Mouse (Mus musculus) lung, postnatal 10 days (tissue): ENCODE results near the gene Prkar1b.

Experiments
- DNase-seq: peaks from one replicate; pipeline ENCODE4 v3.0.0; 2021

The Prkar1b gene

DNA sequence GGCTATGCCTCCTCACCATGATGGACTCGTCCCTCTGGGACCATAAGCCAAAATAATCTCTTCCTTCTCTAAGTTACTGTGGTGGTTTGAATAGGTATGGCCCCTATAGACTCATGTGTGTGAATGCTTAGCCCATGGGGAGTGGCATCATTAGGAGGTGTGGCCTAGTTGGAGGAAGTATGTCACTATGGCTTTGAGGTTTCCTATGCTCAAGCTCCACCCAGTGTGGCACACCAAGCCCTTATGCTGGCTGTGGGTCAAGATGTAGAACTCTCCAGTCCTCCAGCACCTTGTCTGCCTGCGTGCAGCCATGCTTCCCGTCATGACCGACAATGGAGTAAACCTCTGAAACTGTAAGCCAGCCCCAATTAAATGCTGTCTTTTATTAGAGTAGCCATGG is 4.1 kb downstream of the Prkar1b start:
- no peak for DNase-seq

DNA sequence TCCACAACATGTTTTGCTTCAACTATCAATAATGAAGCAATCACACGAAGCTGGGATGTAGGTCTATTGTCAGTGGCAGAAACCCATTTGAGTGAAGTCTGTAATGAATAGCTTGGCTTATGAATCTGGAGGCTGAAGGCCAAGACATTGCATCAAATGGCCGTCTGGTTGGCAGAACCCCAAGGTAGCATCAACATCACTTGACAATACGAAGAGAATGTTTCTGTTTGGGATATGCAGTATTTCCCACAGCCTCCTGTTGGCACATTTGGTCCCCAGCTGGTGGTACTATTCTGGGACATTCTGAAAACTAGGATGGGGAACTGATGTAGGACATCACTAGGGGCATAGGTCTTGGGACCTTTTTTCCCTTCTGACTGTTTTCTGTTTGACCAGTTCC is 5.9 kb downstream of the Prkar1b start:
- peak; percentile 57 for DNase-seq

DNA sequence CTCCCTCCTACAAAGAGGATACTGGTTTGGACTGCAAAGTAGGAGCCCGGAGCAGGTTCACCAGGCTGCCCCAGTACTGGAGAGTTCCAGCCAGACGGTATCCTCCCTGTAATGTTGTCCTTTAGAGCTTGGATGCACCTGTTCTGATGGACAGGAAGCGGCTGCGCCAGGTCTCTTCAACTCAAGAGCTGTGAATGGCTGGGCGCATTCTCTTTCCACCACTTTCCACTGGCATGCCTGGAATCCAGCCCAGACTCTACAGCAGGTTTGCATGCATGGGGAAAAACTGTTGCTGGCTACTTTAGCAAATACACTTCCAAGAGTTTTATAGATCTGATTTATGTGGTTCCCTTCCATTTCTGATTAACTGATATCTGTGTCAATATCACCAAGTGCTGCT is 8.5 kb downstream of the Prkar1b start:
- DNase-seq = peak; percentile 44

DNA sequence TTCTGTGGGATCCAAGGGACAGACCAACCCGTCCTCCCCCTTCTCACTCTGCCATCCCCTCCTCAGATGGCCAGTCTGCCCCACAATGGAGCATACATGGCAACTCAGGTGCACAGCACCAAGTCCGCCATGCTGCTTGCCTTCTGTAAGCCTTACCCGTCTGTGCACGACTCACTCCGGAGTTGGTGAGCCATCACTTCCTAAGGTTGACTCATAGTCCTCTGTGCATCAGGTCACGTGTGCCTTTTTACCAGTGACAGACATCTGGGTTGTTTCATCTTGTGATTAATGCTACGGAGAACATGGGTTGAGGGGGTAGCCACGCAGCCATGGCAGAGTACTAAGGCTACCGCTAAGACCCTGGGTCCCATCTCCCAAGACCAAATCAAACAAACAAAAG is 9.2 kb downstream of the Prkar1b start:
- DNase-seq = no peak

DNA sequence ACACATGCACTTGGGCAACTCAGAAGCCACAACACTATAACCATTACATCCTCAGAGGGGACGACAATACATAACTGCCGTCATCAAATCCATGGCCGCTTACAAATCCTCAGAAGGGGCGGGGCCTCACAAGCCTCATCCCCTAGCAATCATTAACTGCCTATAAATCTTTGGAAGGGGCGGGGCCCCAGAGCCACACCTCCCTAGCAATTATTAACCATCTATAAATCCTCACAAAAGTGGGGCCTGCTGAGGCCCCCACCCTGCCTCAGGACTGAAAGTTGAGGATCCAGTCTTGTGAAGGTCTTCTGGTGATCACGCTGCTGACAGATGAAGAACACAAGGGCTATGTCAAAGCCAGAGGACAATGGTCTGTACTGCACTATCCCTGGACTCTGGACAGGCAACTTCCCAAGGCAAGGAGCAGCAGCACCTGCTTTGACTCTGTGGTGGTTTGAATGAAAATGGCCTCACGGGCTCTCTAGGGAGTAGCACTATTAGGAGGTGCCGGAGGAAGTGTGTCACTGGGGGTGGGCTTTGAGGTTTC is 10.8 kb downstream of the Prkar1b start:
- no peak for DNase-seq

DNA sequence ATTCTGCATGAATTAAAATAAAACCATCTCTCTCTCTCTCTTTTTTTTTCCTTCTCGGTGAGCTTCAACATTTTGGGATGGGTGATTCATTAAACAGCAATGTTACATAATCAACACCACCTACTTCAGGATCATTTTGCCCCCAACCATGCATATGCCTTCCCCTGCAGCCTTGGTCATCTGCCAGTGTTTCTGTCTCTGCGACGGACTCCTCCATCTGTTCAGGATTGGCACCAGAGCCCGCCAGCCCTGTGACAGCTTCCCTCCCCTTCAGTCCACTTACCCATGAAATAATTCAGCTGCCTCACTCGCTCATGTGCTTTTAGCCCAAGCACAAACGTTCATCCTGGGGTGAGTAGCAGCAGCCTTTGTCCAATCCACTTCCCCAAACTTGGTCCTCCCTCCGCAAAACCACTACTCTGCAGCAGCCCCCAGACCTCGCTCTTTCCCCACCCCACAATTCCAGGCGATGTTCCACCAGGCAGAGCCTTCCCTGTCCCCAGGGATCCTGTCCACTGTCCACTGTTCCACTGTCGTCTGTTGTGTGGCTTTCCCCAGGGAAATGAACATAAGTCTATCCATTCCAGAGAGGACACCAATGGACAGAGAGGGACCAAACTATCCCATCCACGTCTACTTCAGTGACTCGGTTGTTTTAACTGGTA is 11.4 kb downstream of the Prkar1b start:
- peak; percentile 61 for DNase-seq

DNA sequence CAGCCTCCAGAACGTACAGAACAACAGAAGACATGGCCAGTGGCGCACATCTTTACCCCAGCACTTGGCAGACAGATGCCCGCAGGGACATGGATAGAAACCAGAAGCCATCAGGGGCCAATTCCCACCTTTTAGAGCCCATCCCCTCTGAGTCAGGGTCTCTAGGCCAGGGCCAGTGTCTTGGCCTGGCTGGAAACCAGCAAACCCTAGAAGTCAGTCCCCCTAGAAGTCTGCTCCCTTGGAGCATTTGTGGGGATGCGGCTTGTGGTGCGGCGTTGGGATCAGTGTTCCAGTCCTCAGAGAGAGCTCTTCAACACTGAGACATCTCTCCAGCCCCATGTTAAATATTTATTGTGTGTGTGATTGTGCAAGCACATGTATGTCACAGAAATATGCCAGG is 12.6 kb downstream of the Prkar1b start:
- no peak for DNase-seq

DNA sequence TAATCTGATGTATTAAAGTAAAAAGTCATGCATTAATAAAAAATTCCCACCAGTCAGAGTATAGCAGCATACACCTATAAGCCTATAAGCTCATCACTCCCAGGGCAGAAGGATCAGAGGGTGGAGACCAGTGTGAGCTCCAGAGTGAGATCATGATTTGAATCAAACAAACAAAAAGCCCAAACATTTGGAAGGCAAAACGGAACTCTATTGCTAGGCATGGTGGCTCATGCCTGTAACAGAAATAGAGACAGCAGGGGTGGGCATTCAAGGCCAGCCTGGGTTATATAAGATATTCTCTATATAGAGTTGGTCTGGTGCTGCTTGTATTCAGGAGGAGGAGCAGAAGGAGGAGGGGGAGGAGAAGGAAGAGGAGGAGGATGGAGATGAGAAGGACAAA is 13.5 kb downstream of the Prkar1b start:
- DNase-seq = no peak

DNA sequence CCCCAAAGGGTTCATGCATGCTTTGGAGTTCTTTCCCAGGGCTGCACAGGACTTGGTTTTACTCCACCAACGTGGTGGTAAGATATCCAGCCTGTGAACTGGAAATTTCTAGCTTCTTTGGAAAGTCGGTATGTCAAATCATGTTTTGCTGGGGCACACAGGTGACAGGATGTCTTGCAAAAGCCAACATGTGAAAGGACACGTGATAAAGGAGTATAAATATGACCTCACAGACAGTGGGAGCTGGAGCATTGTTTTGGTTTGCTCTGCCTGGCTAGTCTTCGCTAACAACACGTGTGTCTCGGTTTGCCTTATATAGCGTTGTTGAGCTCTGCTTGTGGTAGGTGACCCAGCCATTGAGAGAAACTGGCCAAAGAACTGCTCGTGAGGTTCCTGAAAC is 15.3 kb downstream of the Prkar1b start:
- DNase-seq = no peak

DNA sequence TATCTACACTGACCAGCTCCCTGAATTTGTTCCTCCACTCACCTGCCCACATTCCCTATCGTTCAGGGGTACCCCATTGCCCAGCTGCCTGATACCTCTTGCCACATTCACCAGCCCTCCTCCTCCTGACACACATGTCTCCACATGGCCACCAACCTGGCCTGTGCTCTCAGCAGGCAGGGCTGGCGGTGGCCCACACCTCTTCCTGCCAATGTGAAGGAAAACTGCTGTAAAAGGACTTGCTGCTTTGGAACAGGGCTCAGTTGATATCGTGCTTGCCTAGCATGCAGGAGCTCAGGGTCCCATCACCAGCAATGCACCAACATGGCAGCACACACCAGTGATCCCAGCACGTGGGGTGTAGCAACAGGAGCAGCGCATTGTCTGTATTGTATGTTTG is 19.4 kb downstream of the Prkar1b start:
- DNase-seq = no peak

DNA sequence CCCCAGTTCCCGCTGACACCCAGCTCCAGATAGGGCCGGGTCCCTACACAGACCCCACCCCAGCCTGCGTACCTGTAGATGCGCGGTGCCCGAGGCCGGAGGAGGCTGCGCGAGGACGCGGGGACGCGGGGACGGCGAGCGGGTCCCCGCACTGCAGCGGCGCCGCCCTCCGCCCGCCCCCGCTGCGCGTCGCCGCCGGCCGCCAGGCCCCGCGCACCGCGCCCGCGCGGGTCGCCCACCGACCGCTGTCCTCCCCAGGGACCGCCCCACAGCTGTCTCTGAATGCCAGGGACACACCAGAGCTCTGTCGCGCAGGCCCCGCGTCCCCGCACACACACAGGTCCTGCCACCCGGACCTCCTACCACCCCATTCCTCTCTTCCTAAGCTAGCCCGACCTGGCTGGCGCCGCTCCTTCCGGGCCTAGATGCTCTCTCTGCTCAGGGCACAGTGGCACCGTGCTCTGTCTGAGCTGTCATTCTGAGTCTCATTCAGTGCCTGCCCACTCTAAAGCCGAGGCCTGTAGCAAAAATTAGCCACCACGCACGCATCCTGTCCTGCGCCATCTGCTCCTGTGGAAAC is 20.1 kb downstream of the Prkar1b start:
- DNase-seq = peak; percentile 24

DNA sequence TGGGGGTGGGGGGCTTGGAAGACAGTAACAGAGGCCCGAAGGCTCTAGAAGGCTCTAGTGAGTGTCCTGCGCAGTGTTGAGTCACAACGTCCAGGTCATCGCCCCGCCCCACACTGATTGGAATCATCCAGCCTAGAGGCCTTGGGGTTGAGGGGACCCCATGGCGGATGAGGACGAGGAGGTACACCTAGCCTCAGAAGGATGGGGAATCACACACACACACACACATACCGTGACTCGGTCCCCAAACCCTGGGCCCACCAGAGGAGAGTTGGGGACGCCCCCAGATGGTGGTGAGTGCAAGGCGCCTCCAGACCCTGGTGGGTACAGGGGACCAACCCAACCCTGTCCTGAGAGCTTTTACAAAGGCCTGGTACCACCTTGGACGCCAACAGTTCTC is 20.7 kb downstream of the Prkar1b start:
- no peak for DNase-seq

DNA sequence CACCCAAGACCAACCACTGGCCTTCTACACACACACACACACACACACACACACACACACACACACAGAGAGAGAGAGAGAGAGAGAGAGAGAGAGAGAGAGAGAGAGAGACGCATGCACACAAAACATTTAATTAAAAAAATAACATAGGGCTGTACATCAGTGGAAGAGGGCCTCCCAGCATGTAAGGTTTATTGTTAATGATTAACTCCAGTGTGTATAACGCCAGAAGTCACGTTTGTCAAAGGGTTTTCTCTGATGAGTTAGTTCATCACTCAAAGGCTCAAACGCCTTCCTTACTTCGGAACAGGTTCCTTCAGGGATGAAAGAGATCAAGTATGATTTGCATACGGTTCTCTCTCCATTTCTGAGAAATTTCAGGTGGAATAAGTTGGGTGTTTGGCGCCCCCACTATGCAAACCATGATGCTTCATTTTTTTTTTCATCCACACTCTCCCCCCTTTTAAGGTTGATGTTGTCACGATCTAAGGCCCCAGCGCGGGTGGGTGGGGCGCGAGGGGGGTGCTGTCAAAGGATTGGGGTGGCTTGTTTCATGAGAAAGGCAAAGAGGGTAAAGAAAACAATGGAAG is 21.2 kb downstream of the Prkar1b start:
- DNase-seq = no peak

DNA sequence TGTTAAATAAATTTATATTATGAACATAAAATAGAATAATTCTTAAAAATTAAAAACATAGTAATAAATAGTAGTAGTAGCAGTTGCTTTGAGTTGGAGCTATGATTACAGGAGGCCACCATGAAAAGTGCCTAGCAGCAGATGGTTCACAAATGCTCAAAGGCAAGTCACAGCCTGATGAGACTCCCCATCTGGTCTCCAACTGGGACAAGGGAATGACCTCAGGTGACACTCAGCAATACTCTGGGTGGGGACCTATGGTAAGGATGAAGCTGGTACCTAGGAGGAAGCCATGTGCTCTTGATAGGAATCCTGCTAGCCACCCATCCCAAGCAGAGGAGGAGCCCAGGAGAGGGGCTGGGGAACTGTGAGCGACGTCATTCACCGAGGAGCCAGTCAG is 24.1 kb downstream of the Prkar1b start:
- DNase-seq = no peak

DNA sequence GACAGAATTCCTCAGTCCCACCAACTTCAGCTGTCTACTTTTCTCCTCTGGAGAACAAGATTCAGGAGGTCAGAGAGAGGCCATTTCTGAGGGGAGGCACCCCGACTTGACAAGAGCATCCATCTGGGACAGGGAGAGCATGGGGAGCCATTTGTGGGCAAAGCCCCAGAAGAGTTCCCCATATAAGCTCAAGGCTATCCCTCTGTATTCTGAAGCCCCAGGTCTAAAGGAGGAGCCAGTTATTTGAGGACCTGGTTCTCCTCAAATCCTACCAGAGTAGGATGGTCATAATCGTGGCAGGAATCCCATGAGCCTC is 30.9 kb downstream of the Prkar1b start:
- no peak for DNase-seq

DNA sequence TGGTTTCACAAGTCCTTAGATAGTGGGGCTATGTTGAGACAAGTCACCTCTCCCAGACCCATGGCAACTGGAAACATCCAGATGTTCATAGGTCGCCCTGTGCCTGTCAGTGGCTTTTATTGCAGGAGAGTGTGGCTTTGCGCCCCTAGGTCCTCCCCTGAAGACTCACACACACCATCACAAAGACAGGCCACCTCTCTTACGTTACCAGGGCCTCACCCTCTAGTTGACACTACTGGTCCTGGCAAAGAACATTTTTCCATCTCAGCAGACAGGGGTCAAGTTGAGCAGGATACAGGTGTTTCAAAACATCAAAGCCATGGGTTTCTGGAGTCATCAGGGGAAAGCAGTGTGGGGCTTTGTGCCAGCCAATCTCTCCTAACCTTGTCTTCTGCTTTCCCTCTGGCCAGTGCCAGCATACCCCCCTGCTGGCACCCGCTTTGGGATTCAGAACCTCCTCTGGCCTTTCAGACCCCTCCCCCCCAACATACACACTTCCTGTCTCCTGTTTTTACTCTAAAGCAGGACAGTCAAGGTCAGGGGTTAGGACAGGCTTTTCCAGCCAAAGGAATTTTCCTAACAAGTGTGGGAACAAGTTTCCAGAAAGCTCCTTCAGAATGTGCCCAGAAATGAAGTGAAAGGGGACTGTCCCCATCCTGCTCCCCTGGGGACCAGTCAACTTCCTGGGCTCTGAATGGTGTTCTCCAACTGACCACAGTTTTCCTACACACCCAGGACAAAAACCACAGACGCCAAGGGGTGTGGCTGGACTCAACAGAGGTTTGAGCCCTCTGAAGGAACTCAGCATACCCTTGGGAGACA is 31.5 kb downstream of the Prkar1b start:
- peak; percentile 74 for DNase-seq

DNA sequence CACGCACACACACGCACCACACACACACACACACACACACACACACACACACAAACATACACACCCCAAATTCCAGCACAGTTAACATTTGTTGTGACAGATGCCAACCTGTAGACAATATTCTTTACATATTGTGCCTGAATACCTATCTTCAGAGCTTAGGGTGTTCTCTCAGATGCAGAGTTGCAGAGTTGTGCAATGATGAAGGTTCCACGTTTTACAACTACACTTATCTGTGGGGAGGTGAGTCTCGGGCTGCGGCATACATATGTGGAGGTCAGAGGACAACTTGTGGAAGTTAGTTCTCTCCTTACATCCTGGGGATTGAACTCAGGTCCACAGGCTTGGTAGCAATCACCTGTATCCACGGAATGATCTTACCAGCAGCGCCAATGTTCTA is 34.3 kb downstream of the Prkar1b start:
- no peak for DNase-seq

DNA sequence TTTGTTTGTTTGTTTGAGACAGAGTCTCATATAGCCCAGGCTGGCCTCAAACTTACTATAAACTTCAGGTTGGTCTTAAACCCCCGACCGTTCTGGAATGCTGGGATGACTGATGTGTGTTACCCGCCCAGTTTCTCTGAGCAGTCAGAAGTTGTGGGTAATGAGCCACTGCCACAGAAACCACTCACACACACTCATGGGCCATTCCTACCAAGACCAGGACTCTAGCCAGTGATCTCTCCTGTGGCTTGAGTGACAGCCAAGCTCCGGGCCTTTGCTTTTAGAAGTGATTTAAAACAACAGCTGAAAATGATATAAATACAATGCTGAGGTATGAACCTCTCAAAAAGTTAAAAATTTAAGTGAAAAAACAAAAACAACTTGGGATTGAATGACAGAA is 34.9 kb downstream of the Prkar1b start:
- DNase-seq = no peak

DNA sequence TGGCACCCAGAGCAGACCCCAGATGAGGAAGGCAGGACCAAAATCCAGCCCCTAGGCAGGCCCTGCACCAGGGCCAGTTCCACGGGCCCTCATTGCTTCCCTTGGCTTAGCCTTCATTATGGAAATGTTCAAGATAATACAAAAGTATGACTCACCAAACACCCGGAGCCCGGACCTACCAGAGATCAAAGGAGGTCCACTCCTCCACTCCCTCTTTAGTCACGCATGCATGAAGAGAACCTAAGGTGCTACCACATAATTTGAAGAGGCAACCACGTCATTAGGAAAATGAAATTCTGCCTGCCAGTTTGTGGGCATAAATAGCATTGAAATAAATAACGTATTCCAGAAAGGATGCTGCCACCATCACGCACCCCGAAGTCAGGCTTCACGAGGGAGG is 37.4 kb downstream of the Prkar1b start:
- no peak for DNase-seq

DNA sequence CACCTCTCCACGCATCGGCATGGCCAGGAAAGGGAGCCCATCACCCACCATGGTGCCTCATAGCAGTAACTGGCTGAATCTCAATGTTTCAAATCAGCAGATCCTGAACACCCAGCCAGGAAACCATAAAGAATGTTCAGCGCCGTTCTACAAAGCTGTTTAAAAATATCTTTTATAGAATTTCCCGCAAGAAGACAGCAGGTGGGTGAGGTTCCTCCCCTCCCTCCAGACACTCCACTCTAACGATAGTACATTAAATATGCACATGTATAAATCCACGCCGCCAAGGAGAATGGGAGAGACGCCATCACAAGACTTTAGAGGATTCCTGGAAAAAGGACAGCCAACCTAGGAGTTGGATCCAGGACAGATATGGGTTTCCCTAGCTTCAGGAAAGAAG is 37.8 kb downstream of the Prkar1b start:
- no peak for DNase-seq

DNA sequence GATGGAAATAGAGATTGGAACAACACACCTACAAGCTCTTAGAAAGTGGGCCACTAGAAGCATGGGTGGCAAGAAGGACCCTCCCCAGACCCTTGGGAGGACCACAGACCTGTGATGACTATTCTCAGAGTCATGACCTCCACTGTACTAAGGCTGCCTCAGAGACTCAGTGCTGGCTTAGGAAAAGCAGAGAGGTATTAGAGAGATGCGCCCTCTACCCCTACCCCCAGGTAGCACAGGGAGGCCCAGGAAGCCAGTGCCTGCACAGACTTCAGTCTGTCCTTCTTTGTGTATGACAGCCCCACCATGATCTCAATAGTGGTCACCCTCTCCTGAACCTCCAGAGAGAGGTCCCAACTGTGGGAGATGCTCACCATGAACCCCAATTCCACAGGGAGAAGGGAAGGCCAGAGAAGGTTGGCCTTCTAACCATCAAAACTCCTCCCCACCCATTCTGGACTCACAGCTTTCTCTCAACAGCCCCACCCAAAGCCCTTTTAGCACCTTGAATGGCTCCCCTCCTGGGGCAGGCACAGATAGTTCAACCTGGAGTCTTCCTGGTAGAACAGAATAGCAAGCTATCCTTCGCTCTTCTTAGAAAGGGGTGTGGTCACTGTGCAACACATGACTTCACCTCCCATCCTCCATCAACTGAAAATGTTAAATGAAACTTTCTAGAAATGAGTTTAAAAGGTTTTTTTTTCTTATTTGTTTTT is 39.5 kb downstream of the Prkar1b start:
- no peak for DNase-seq

DNA sequence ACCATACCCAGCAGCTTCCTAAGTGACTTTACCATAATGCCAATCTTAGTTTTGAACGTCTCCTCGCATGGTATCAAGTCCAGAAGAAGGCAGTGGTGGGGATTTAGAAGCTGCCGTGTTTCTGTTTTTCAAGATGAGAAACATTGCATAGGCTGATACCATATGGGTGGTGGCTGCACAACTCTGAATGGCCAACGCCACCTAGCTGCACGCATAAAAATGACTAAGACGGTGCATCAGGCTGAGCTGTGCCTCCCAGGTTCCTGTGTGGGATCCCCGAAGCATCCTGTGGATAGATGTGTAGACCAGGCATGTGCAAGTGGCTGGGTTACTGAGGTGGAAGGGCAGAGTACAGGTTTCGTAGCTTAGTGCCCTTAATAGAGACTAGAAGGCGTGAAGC is 42.0 kb downstream of the Prkar1b start:
- DNase-seq = peak; percentile 27

DNA sequence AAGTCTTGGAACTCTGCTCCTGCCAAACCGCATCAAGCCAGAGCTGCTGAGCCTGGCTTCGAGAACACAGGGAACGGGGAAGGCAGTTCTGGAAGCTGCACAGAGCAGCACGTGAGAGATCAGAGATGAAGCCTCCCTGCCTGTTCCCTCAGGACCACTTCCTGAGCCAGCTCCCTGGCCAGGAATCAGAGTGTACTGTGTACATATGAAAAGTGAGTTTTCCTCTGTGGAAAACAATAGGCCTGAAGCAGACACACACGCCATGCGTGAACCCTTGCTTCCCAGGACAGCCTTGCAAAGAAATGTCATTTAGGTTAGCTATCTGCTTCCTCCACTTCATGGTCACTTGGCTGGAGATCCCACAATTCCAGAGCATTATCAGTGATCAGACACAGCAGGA is 48.0 kb downstream of the Prkar1b start:
- no peak for DNase-seq
